Mouse (Mus musculus): ENCODE measurements around the gene Atp1a1.
A peak's percentile ranks its signal among the peaks of the same experiment; 100 is the strongest.

Gene Atp1a1

DNA sequence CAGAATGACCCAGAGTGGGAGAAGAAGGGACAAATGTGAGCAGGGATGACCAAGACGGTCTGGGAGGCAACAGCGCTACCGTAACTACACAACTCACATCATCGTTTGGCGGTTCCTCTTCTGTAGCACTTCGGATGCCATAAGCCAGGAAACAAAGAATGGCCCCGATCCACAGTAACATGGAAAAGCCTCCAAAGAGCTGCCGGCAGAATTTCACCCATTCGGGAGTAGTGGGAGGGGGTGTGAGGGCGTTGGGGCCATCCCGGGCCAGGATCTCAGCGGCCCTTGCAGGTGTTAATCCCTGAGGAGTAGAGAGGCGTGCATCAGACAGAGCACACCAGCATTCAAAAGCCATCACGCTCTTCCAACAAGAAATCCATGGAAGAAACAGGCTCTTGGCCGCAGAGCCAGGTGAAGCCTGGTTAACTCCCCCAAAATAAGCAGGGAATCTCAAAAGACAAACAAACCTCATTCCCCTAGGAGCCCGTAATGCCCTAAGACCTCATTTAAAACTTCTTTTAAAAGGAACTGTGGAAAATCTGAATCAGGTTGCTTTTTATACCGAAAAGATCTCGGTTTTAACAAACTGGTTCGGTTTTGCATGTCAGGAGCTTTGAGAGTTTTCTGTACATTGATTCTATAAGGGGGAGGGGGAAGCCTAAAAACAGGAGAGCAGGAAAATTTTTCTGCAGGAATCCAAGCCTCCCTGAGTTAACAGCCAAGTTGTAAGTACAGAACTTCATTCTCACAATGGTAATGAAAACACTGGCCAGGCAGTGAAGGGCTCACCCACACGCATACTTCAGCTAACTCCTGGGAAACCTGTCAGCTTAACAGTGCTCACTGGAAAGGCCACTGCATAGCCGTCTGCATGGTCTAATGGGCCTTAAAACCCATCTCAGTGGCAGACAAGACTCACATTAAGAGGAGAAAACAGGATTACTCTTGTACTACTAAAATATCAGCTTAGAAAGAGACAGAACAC, 11.9 kb downstream of the Atp1a1 start:
- no peak for DNase-seq

DNA sequence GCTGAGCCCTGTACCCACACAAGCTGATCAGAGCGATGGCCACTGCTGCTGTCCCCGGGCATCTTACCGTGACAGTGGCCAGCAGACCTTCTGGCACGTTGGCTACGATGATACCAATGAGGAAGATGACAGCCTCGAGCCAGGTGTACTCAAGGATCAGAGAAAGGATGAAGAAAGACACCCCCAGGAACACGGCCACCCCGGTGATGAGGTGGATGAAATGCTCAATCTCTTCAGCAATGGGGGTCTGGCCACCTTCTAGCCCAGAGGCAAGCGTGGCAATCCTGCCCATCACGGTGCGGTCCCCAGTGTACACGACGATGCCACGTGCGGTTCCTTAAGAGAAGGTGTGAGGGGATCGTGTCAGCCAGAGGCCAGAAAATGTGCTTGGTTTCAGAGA, 14.1 kb downstream of the Atp1a1 start:
- no peak for DNase-seq

DNA sequence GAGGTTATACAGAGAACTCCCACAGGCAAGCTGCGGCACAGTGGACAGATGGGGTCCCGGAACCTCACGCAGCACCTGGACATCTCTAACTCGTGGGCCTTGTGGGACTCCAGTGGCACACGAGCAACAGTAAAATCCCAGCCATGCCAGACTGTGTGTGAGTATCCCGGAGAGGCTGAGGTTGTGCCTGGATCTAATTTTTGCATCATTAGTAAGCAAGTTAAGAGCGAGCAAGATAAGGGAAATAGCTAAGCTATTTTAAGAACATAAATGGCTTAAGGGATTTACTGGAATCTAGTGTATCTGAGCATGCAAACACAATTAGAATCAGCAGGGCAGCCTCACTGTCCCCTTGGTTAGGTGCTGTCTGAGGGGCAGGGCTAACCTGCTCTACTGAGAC, 16.2 kb downstream of the Atp1a1 start:
- DNase-seq = no peak

DNA sequence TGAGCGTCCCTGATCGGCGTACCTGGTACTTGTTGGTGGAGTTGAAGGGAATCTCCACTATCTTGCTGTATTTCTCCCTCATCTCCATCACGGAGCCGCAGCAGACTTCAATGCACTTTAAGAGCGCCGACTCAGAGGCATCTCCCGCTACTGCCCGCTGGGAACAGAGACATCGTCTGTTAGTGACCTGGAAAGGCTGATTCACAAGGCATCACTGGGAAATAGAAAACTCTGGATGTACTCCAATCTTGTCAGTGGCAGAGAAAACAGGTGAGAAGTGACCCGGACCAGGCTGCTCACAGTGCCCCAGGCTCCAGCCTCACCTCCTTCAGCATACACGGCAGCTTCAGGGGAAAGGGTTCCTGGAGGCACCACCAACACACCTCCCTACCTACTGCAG, 17.7 kb downstream of the Atp1a1 start:
- no peak for DNase-seq

DNA sequence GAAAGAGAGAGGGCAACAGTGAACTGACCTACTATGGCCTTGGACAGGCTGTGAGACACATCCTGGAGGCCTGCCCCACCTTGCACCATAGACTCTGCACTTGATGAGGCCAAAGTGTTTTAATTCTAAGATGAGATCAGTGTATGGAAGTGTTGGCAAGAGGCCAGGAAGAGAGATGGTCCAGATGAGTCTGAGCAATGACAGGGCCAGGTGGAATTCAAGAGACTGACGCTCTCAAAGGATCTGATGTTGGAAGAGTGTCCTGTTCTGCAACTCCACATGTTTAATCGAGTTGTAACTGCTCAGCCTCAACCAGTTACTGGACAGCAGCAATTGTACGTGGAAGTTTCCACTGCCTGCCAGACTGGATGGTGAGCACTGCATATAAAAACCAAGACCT, 26.4 kb downstream of the Atp1a1 start:
- no peak for DNase-seq

DNA sequence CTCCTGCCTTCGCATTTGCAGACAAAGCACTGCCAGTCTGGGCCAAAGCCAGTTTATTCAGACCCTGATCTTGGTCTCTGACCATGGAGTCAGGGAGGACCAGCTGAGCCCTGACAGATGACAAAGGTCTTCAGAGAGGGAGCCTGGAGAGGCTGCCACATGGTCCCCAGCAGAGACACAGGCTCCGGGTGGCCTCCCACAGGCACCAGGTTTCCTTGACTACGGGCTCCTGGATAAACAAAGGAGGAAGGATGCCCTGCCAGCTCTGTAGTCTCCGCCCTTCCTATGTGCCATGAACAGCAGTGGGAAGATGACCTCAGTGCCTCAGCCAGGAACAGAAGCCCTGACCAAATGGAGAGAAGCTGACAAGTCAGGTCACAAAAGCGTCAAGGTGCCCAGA, 27.1 kb downstream of the Atp1a1 start:
- peak; percentile 86 for DNase-seq

DNA sequence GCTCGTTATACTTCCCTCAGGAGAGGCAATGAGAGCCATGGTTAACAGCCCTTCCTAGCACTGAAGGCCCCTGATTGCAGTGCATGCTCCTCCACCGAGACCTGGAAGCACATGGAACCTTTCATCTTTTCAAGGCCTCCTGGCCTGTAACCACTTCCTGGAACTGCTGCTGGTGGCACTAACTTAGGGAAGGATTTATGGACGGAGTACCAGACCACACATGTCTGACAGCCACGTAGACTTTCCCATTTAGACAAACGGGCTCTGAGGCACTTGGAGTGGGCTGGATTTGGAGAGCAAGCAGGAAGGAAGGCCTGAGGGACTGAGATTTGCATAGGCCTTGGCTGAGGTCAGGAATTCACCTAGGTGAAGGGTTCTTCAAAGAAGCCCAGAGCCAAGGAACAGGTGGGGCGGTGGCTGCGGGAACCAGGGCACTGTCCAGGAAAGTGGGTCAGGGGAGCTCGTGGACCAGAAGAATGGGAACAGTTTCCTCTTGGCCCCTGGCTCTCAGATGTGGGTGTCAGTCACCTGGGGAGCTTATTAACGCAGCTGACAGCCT, 28.9 kb downstream of the Atp1a1 start:
- peak; percentile 46 for DNase-seq

DNA sequence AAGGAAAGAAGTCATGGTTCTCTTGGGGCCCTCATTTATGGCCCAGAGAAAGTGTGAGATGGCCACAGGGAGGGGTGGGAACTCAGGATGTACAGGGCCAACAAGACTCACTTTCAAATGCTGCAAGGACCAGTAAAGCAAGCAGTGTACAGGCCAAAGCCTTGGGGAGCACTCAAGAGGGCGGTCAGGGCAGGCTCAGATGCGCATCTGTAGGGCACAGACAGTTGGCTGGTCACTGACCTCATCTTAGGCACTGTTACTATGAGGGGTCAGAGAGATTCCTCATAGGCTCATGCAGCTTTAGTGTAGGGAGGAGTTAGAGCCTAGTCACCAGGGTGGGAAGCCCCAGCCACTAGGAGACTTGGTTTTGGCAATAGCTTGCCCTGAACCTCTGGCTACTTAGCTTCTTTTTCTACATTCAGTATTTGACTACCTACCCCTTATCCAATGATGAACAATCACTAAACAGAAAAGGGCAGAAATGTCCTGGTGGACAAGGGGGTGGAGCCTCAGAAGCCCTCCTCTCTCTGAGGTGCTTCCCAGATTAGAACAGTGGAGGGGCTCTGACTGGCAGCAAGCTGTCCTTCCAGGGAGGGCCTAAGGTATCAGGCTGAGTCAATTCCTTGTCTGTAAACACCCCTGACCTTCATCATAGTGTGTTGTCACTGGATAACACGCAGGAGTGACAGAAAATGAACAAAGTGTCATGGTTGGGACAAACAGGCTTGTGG, 29.9 kb downstream of the Atp1a1 start:
- DNase-seq = no peak

DNA sequence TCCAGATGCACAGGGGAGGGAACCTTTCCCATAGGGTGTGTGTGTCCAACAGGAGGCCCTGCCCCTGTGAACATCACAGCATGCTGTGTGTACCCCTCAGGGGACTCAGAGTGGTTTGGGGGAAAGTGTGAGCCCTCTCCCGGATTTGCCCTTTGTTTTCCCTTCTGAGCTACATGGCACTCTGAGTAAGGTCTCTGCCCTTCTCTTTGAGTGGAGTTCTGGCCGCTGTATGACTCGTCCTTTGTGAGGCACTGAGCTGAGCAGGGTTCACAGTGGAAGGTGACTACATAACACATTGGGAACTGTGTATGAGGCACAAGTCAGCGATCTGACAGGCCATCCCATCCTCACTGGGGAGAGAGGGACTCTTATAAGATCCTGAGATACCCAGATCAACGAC, 31.5 kb downstream of the Atp1a1 start:
- DNase-seq = no peak

DNA sequence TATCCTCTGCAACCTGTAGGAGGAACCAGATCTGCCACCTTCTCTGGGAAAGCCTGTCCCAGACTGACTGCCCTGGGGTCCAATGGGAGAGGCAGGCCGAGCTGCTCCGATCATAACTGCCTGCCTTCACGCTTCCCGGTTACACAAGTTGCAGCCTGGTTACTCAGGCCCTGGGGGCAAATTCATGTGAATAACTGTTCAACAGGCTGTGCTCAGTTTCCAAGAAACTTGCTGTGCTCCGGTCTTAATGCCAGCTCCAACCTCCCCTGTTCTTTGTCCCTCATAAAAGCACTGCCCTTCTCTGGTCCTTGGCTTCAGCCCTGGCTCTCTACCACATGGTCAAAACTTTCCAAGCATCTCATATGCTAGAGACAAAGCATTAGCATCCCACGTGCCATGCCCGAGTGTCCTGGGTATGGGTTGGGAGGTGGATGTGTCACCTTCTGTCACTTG, 32.3 kb downstream of the Atp1a1 start:
- no peak for DNase-seq

DNA sequence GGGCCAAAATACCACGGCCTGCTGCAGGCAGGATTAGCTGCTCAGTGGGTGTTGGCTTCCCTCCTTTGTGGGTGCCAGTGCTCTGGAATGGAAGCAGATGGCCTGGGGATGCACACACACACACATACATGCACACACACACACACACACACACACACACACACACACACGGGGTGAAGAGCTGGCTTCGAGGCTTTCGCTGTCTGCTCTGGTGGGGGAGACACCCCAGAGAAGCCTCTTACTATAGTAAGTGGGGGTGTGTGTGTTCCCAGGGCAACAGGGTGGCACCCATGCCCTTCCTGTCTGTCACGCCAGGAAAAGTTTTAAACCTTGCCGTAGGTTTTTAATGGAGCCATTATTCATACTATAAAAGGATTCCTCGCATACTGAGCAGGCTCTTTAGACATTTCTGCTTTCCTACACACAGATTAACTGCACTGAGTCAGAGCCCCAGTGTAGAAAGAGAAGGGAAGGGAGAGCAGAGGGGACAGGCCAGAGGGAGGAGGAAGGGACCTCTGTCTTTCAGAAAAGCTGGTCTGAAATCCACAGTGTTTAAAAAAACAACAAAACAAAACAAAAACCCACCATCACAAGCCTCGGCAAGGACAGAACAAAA, 32.9 kb downstream of the Atp1a1 start:
- no peak for DNase-seq

DNA sequence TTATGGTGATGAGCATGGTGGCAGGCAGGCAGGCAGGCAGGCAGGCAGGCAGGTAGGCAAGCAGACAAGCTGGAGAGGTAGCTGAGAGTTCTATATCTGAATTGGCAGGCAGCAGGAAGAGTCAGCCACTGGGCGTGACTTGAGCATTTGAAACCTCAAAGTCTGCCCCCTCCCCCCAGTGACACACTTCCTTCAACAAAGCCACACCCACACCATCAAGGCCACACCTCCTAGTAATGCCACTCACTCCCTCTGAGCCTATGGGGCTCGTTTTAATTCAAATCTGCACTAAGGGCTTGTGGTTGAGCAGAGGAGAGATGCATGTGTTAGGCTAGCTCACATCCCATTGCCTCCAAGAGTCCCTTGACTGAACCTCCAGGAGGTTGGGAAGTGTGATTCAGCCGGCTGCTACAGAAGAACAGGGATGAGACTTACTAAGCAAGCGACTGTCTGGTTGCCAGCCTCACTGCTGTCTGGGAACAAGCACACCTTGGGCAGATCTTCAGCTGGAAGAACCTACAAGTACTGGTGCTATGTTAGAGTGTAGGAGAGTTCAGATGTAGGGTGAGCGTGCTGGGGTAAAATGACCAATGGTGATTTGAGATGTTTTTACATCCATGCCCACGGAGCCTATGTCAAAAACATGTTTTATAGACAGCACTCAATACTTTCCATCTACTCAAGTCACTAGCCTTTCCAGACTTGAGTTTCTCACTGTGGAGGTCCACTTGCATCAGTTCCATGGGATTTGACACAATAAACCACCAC, 33.6 kb downstream of the Atp1a1 start:
- peak; percentile 42 for DNase-seq

DNA sequence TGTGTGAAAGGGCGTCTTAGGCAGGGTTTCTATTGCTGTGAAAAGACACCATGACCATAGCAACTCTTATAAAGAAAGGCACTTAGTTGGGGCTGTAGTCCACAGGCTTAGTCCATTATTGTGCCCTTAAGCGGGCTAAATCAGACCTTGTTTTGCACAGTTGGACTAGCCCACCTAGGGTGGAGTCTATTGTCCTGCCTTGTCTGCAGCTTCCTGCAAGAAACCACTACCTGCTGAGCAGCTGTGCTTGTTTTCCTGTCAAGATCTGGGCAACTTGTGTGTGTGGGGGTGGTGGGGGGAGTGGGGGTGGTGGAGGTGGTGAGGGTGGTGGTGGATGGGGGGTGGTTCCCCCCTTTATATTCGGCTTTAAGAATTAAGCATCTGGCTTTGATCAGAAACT, 34.2 kb downstream of the Atp1a1 start:
- no peak for DNase-seq

DNA sequence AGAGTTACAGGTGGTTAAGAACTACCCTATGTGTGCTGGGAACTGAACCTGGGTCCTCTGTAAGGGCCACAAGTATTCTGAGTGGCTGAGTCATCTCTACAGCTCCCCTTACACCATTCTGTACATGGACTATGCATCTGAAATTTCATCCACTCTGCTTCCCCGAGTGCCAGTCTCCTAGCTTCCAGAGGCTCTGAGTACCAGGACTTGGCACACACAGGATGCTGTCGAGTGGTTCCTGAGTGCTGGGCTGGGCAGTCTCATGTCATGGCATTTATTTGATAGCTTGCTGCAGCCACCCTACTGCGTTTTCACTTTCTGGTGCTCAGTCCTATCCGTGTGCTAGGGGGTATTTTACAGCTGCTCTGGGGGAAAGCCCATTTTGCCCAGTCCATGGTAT, 35.9 kb downstream of the Atp1a1 start:
- peak; percentile 84 for DNase-seq

DNA sequence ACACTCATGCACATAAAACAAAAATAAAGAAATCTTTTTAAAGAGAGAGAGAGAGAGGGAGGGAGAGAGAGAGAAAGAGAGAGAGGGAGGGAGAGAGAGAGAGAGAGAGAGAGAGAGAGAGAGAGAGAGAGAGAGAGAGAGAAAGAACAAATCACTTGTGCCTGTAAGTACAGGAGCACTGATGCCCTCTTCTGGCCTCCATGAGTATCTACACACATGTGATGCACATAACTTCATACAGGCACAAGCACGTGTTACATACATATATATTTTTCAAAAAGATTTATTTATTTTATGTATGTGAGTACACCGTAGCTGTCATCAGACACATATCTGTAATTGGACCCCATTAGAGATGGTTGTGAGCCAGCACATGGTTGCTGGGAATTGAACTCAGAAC, 40.5 kb downstream of the Atp1a1 start:
- DNase-seq = no peak

DNA sequence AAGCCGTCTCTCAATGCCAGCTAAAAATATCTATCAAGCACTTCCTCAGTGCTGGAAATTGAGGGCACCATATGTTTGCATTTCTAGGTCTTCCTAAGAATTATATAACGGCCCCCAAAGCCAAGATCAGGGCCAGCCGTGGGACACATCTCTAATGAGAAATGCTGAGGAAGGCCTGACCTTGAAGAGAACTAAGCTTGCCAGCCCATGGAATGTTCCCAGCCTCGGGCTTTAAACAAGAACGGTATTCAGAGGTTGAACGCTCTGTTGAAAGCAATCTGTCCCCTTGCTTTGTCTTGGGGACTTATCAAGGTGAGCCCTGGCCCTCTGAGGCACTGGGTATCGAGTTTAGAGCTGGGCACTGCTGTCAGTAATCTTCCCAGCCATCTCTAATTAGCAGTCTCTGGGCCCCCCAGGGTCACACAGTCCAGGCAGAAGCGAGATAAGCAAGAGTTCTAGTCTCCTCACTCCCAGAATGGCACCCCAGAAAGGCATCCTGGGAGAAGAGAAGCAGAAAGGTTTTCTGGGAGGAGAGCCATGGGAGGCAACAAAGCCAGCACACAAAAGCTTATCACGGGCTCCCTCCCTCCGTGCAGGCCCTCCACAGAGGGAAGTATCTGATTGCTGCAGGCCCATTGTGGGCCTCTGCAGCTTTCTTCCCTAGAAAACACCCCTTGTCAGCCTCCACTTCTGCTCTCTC, 41.8 kb downstream of the Atp1a1 start:
- DNase-seq = no peak

DNA sequence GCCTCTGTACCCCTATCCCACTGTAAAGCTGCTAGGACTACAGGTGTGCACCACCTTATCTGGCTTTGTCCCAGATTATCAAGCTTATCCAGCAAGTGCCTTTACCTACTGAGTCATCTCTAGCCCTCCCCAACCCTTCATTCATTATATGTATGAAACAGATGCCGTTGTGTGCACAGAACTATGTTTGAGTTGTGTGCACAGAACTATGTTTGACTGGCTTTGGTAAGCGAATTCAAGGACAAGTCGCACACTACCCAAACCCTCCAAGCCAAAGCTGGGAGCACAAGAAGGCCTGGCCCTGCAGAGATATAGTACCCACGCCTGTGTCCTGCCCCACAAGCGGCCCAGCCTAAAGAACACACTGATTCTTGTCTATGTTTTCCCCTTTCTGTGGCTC, 42.5 kb downstream of the Atp1a1 start:
- no peak for DNase-seq

DNA sequence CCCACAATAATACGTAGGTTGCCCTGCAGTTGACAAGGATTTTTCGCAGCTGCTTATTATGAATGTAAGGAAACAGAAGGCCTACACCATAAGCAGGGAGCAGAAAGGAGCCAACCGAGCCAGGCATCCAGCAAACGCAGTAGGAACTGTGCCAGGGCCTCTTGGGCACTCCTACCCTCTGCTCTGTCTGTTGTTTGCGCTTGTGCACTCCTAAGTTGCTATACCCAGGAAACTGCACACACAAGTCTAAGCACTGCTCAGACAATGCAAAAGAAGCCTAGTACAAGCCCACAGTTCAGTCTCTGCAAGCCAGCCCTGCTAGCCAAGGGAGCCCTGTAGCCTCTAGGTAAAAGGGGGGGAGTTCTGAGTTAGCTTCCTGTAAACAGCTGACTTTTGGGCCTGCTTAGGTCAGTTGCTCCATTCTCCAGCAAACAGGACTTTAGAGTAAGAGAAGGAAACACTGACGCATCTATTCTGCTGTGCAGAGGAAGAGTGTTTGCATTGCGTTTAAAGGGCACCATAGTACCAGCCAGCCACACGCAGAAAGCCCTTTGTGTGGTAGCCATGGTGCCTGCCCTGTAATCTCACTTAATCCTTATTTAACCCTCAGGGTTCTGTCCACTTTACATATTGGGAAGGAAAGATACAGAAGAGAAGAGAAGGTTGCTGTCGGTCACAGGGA, 43.5 kb downstream of the Atp1a1 start:
- DNase-seq = peak; percentile 40

DNA sequence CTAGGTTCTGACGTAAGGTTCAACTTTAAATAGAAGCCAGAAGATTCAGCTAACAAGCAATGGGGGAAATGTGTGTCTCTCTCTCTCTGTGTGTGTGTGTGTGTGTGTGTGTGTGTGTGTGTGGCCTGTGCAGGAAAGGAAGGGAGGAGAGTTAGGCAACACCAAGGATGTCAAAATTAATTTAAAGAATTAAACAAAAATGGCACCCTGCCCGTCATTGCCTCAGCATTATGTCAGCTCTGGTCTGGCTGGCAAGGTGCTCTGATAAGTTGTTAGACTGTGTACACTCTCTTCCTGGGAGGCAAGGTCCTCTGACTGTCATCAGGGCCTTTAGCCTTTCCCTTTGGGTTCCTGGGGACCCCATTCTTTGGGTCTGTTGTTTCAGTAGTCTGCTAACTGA, 47.8 kb downstream of the Atp1a1 start:
- DNase-seq = no peak

DNA sequence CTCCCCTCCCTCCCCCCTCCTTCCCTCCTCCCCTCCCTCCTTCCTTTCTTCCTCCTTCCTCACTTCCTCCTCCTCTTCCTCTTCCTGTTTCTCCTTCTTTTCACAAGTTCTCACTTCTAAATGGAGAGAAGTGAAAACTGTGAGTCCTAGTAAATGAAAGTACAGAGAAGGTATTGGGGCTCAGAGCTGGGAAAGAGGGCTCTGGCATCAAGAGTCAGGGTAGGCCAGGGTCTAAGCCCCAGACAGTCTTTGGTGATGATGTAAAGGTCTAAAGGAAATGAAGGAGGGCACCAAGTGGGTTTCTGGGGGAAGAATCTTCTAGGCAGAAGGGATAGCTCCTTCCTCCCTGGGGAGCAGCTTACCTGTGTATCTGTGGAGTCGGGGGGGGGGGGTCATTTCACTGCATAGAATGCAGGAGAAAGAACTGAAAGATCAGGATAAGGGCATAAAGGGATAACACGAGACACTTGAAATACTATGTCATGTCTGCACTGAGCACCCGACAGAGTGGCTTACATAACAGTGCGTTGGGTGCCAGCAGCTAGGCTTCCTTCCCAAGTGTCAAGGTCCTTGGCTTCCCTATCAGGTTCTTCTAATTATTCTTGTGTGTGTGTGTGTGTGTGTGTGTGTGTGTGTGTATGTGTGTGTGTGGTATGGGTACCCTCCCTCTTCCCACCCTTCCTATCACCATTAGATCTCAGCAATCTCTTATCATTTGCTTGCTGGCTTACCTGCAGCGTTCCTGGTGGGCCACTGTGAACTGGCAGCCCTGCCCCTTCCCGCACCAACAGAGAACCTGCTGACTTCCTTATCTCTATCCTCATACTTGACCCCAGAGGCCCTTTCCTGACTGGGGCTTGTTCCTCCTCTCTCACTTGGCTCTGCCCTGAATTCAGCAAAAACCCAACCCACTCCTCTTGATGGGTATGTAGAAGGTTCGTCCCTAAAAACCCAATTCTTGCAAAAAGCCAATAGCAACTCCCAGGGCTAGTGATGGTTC, 51.6 kb downstream of the Atp1a1 start:
- peak; percentile 40 for DNase-seq

Measured in lung, postnatal 36 days (tissue).